Mouse (Mus musculus): ENCODE measurements around the gene Tcta.
"Not testable (repeated sequence)": the region's sequence is repeated elsewhere in the genome, so short reads cannot be mapped to it uniquely, and the experiment has no call there.

Gene Tcta

GRCm38 (mm10) chr9:108271941-108272340, 34.0 kb downstream of the Tcta start:
- no peak for DNase-seq (ENCODE audit: low read depth)

- not testable (repeated sequence) for DNase-seq (ENCODE audit: low read depth)
Measured at GRCm38 (mm10) chr9:108268701-108269100, 37.3 kb downstream of the Tcta start.

- DNase-seq (ENCODE audit: low read depth), result no peak
Measured at GRCm38 (mm10) chr9:108267691-108268090, 38.3 kb downstream of the Tcta start.

GRCm38 (mm10) chr9:108266261-108266935, 39.6 kb downstream of the Tcta start:
- DNase-seq (ENCODE audit: low read depth), result no peak

GRCm38 (mm10) chr9:108264191-108264921, 41.6 kb downstream of the Tcta start:
- no peak for DNase-seq (ENCODE audit: low read depth)

GRCm38 (mm10) chr9:108263690-108264190, 42.2 kb downstream of the Tcta start, which contains the start of gene Dag1:
Gene Dag1, minus strand, starts transcription at chr9:108263958.
- DNase-seq (ENCODE audit: low read depth), result peak; percentile 83

GRCm38 (mm10) chr9:108263131-108263681, 42.8 kb downstream of the Tcta start:
- DNase-seq (ENCODE audit: low read depth), result no peak

GRCm38 (mm10) chr9:108262494-108263049, 43.4 kb downstream of the Tcta start:
- no peak for DNase-seq (ENCODE audit: low read depth)

GRCm38 (mm10) chr9:108261865-108262264, 44.1 kb downstream of the Tcta start:
- DNase-seq (ENCODE audit: low read depth), result no peak

GRCm38 (mm10) chr9:108260526-108260925, 45.4 kb downstream of the Tcta start:
- no peak for DNase-seq (ENCODE audit: low read depth)

All from fibroblast of lung, adult 2 months (primary cell).